Mouse (Mus musculus) limb, embryonic 15.5 days (tissue): ENCODE measurements at regions not wholly inside any gene's neighbourhood (a gene's known extent, or its start where the extent isn't known, plus 50 kb on each side); places are given as distances from the start of the nearest gene placed in this dataset.

ENCODE experiments used
- ATAC-seq: fragments of 200-750 bp; cut with Nextera tagmentation; 2 replicates; pipeline ENCODE4 v1.8.0; 2017; ENCODE audit warnings: low read depth, moderate TSS enrichment; ENCODE audit not compliant: insufficient number of reproducible peaks, low FRiP score, low TSS enrichment
- H3K27ac ChIP-seq: fragments of 300-500 bp; sonication (generic); 2 replicates; pipeline ENCODE4 v1.5.1; 2015; ENCODE audit warnings: moderate library complexity, mild to moderate bottlenecking, inconsistent platforms
- H3K27me3 ChIP-seq: fragments of 300-500 bp; sonication (generic); 2 replicates; pipeline ENCODE4 v1.6.1; 2015; ENCODE audit warnings: inconsistent platforms
- H3K36me3 ChIP-seq: fragments of 300-500 bp; sonication (generic); 2 replicates; pipeline ENCODE4 v1.6.1; 2015; ENCODE audit warnings: inconsistent platforms
- H3K4me1 ChIP-seq: fragments of 300-500 bp; sonication (generic); 2 replicates; pipeline ENCODE4 v1.6.1; 2015; ENCODE audit warnings: inconsistent platforms
- H3K4me2 ChIP-seq: fragments of 300-500 bp; sonication (generic); 2 replicates; pipeline ENCODE4 v1.6.1; 2015; ENCODE audit warnings: mild to moderate bottlenecking, inconsistent platforms
- H3K4me3 ChIP-seq: fragments of 300-500 bp; sonication (generic); 2 replicates; pipeline ENCODE4 v1.5.1; 2015; ENCODE audit warnings: mild to moderate bottlenecking, inconsistent platforms
- H3K9ac ChIP-seq: fragments of 300-500 bp; sonication (generic); 2 replicates; pipeline ENCODE4 v1.6.1; 2015; ENCODE audit warnings: inconsistent platforms
- H3K9me3 ChIP-seq: fragments of 300-500 bp; sonication (generic); 2 replicates; pipeline ENCODE4 v1.6.1; 2016; ENCODE audit warnings: inconsistent platforms
- WGBS: fragments of 180-500 bp; shearing (Covaris S2); methylation state at CpG from one replicate; pipeline ENCODE4 v1.1.7; 2015; 5-methylcytosine and 5-hydroxymethylcytosine counted together

GRCm38 (mm10) chr1:147291119-147291518, 796.6 kb downstream of the Brinp3 start:
- H3K4me3 ChIP-seq: no peak overlapping the region
- H3K36me3 ChIP-seq: no peaks in the 10 kb centered on the region
- H3K4me1 ChIP-seq: no peaks in the 10 kb centered on the region
- no peak overlapping the region for H3K9ac ChIP-seq
- H3K27ac ChIP-seq: no peak overlapping the region
- 75% methylated on average over 3 of the region's 3 CpGs for WGBS
- H3K9me3 ChIP-seq: no peaks in the 10 kb centered on the region
- H3K4me2 ChIP-seq: no peak overlapping the region
- H3K27me3 ChIP-seq: no peaks in the 10 kb centered on the region
- no peak for ATAC-seq

DNA sequence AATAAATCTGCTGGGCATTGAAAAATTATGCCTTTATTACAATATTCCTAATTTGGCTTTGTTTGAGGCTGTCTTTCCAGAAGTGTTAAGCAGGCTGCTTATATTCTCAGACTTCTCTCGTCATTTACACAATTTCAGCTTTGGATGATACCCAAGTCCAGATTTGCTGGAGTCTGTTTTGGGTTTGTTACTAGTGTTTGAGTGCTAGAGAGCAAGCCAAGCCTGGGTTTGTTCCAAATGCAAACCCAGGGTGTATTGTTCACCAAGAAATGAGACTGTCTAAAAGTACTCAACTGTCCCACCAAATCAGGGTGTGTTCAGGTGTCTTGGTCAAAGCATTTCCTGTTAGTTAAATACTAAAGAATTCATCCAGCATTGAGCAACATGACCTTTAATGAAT, 814.7 kb downstream of the Brinp3 start:
- H3K4me2 ChIP-seq: no peak overlapping the region
- H3K9me3 ChIP-seq: no peaks in the 10 kb centered on the region
- H3K4me3 ChIP-seq: no peak overlapping the region
- H3K36me3 ChIP-seq: no peaks in the 10 kb centered on the region
- no peaks in the 10 kb centered on the region for H3K4me1 ChIP-seq
- WGBS: 55% methylated on average over 1 of the region's 1 CpGs
- H3K27ac ChIP-seq: no peak overlapping the region
- H3K27me3 ChIP-seq: no peaks in the 10 kb centered on the region
- H3K9ac ChIP-seq: no peak overlapping the region
- no peak for ATAC-seq

DNA sequence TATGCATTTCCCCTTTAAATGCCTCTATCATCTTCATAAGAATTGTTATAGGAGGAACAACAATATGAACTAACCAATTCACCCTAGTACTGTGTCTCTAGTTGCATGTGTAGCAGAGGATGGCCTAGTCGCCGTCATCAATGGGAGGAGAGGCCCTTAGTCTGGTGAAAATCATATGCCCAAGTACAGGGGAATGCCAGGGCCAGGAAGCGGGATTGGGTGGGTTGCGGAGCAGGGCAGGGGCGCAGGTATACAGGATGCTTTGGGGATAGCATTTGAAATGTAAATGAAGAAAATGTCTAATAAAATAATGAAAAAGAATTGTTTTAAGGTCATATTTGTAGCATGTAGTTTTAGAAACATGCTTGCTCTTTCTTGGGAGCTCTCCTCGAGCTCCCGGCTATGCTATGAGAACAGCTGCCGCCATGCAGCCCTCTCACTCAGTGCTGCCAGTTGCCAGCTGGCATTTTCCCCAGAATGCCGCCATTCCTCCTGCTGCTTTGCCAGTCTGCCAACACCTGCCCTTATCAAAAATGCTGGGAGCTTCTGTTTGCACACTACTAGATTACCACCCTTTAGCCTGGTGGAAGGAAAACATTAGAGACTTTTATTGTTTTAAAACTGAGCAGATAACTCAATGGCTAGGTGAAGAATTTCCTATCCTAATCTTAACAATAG, 848.9 kb downstream of the Brinp3 start:
- Histone ChIP-seq H3K36me3 (no peaks in the 10 kb centered on the region), H3K9me3 (no peaks in the 10 kb centered on the region), H3K27ac (no peak overlapping the region), H3K27me3 (no peaks in the 10 kb centered on the region), H3K9ac (no peak overlapping the region), H3K4me1 (no peaks in the 10 kb centered on the region), H3K4me3 (no peak overlapping the region), H3K4me2 (no peak overlapping the region)
- peak; percentile 35; the same call in 1 of the 2 replicates for ATAC-seq
- WGBS: 90% methylated on average over 9 of the region's 9 CpGs

DNA sequence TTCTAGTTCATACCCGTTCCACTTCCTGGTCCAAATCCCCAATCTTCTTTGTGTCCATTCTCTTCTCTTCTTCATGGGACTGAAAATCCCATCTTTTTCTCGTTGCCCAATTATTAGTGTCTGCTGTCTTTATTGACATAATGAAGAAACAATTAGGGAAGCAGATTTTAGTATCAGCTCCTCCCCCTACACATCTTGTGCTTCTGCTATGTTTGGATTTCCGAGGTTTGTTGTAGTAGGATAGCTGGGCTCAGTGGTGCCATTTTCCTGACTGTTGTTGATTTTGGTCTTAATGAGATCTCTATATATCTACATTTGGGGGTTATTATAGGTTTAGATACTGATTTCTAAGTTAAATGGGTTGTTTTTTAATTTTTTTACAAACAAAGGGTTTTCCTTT, 849.5 kb downstream of the Brinp3 start:
- Histone ChIP-seq H3K36me3 (no peaks in the 10 kb centered on the region), H3K9ac (no peak overlapping the region), H3K27ac (no peak overlapping the region), H3K4me3 (no peak overlapping the region), H3K4me1 (no peaks in the 10 kb centered on the region), H3K27me3 (no peaks in the 10 kb centered on the region), H3K4me2 (no peak overlapping the region), H3K9me3 (no peaks in the 10 kb centered on the region)
- no peak for ATAC-seq
- 73% methylated on average over 3 of the region's 3 CpGs for WGBS
